In the genomic region with DNA sequence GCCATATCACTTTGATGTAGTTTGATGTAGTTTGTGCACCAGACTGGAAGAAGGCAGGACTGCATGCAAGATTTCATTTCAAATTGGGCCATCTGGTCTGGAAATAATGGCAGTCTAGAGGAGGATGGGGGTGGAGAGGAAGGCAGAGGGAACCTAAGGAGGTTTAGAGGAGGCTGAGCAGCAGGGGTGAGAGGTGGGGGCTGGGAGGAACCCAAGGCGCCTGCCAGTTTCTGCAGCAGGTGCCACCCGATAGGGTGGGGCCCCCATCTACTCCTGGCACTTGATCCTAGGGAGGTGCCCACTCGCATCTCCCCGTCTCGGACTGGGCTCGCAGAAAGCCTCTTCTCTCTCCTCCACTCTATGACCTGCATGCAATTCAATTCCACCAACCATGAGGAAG, we compare ENCODE assay signal across 9 mouse cellular contexts. TPM values are rescaled to one million over a fixed set of nuclear protein-coding genes. Genes with fewer than 3 reads are reported as not detected.
DNase-seq lines count a peak whose midpoint lies in the region; ATAC-seq lines count a peak whose summit lies in the region.
"Had no signal": no experiment of that assay in that cellular context is flagged by ENCODE, and none has a peak within 500 bp of the region (broad histone marks: within the 10 kb centered on the region; RNA-seq: fewer than 3 reads in every experiment).

No protein-coding gene starts in this region.

- H3K36me3 ChIP-seq in hindbrain, embryonic 10.5 days: no peaks in the 10 kb centered on the region
- no peaks in the 10 kb centered on the region for H3K36me3 ChIP-seq in hindbrain, embryonic 13.5 days
- H3K36me3 ChIP-seq in forebrain, embryonic 15.5 days: no peaks in the 10 kb centered on the region

- DNase-seq in hindbrain, embryonic 10.5 days (ENCODE audit: low spot score): no peak
- peak; percentile 62 for DNase-seq in MN1 (ENCODE audit: low spot score)
- DNase-seq in embryo, embryonic 9.5 days (ENCODE audit: extremely low spot score): no peak
- no peak for DNase-seq in urinary bladder, adult 2 months (ENCODE audit: low spot score)

- 78% methylated on average over 6 of the region's 6 CpGs for WGBS in hindbrain, embryonic 10.5 days
- 72% methylated on average over 6 of the region's 6 CpGs for WGBS in hindbrain, embryonic 13.5 days
- WGBS in forebrain, embryonic 15.5 days: 35% methylated on average over 6 of the region's 6 CpGs

- ATAC-seq in hindbrain, embryonic 13.5 days (ENCODE audit: low FRiP score): no peak
- peak; percentile 26 for ATAC-seq in forebrain, embryonic 15.5 days (replicated peaks)
- peak; percentile 70 for ATAC-seq in megakaryocyte-erythroid progenitor cell, adult 5-6 weeks (replicated peaks; ENCODE audit: low FRiP score, low TSS enrichment, poor library complexity, severe bottlenecking)
- ATAC-seq in inflammation-experienced regulatory T-cells, adult 6 months: no peak

- no peak overlapping the region for H3K9ac ChIP-seq in hindbrain, embryonic 13.5 days
- no peak overlapping the region for H3K9ac ChIP-seq in forebrain, embryonic 15.5 days (replicated peaks)

- peak overlapping the region; percentile 35; the same call in 1 of the 2 replicates for H3K27ac ChIP-seq in hindbrain, embryonic 10.5 days
- H3K27ac ChIP-seq in hindbrain, embryonic 13.5 days: no peak overlapping the region
- peak overlapping the region; percentile 76 for H3K27ac ChIP-seq in forebrain, embryonic 15.5 days (replicated peaks)

- peaks cover 4% of the 10 kb centered on the region; the same call in 1 of the 2 replicates for H3K27me3 ChIP-seq in hindbrain, embryonic 10.5 days (ENCODE audit: insufficient read depth, poor library complexity, severe bottlenecking)
- H3K27me3 ChIP-seq in hindbrain, embryonic 13.5 days: no peaks in the 10 kb centered on the region
- H3K27me3 ChIP-seq in forebrain, embryonic 15.5 days: no peaks in the 10 kb centered on the region

- no peaks in the 10 kb centered on the region for H3K9me3 ChIP-seq in hindbrain, embryonic 10.5 days
- no peaks in the 10 kb centered on the region for H3K9me3 ChIP-seq in hindbrain, embryonic 13.5 days
- no peaks in the 10 kb centered on the region for H3K9me3 ChIP-seq in forebrain, embryonic 15.5 days

- no peak overlapping the region for H3K4me3 ChIP-seq in hindbrain, embryonic 10.5 days
- H3K4me3 ChIP-seq in hindbrain, embryonic 13.5 days: no peak overlapping the region
- H3K4me3 ChIP-seq in forebrain, embryonic 15.5 days: no peak overlapping the region

- no peak overlapping the region for H3K4me2 ChIP-seq in hindbrain, embryonic 13.5 days
- H3K4me2 ChIP-seq in forebrain, embryonic 15.5 days (replicated peaks): no peak overlapping the region
- H3K4me2 ChIP-seq: midbrain, embryonic 11.5 days had no signal

- H3K4me1 ChIP-seq in hindbrain, embryonic 10.5 days (replicated peaks): peaks cover 52% of the 10 kb centered on the region
- H3K4me1 ChIP-seq in hindbrain, embryonic 13.5 days (replicated peaks): peaks cover 37% of the 10 kb centered on the region
- H3K4me1 ChIP-seq in forebrain, embryonic 15.5 days: peaks cover 42% of the 10 kb centered on the region

RNA-seq across cellular contexts. Expression of a gene that starts 33.1 kb away (rescaled TPM):
- 29.7 and 45.0 TPM in 2 replicates for polyA plus RNA-seq in hindbrain, embryonic 10.5 days (2016; fragmentation: Nextera tagmentation; extraction: Ambion mirVana)
- 8.3 and 8.4 TPM in 2 replicates for polyA plus RNA-seq in hindbrain, embryonic 13.5 days (2015; fragmentation: Nextera tagmentation; extraction: Ambion mirVana)
- 16.1 and 16.4 TPM in 2 replicates for polyA plus RNA-seq in forebrain, embryonic 15.5 days (2015; fragmentation: Nextera tagmentation; extraction: Ambion mirVana)
- 76.1 and 80.4 TPM in 2 replicates for total RNA-seq in megakaryocyte-erythroid progenitor cell, adult 5-6 weeks (2014; fragmentation: Nextera tagmentation)
- total RNA-seq in megakaryocyte-erythroid progenitor cell, adult 5-6 weeks (2017): 137 and 154 TPM in 2 replicates
- 24.7 and 25.4 TPM in 2 replicates for polyA plus RNA-seq in urinary bladder, adult 2 months (2012; rRNA removed)
- 1 to 10 TPM; 5.7 to 9.9 (median 7.0) TPM for polyA plus RNA-seq in inflammation-experienced regulatory T-cells, adult 6 months (2017; shearing (Covaris generic))

Comparison
In these comparisons a context has a peak if more than half of its experiments do, and no peak if none do; other contexts are left out.
1. ATAC-seq: peak in forebrain, embryonic 15.5 days (single experiment) and megakaryocyte-erythroid progenitor cell, adult 5-6 weeks (single experiment); none in hindbrain, embryonic 13.5 days (single experiment) and inflammation-experienced regulatory T-cells, adult 6 months (single experiment).